Comparison of ENCODE assay signal across 23 mouse cellular contexts in genomic region chr1:172292880-172293279, GRCm38 (mm10). TPM values are rescaled to one million over a fixed set of nuclear protein-coding genes. Genes with fewer than 3 reads are reported as not detected.
"Had no signal": no experiment of that assay in that cellular context is flagged by ENCODE, and none has a peak within 500 bp of the region (broad histone marks: within the 10 kb centered on the region; RNA-seq: fewer than 3 reads in every experiment).

No protein-coding gene starts in this region.

- H3K4me2 ChIP-seq: limb, embryonic 12.5 days; liver, embryonic 13.5 days; lung, embryonic 15.5 days; midbrain, embryonic 12.5 days; neural tube, embryonic 13.5 days; stomach, embryonic 15.5 days had no signal

- H3K9ac ChIP-seq: limb, embryonic 12.5 days; liver, embryonic 13.5 days; liver, postnatal 0 days; lung, embryonic 15.5 days; midbrain, embryonic 12.5 days; neural tube, embryonic 13.5 days; stomach, embryonic 15.5 days had no signal

- H3K36me3 ChIP-seq: liver, embryonic 13.5 days; lung, embryonic 15.5 days; midbrain, embryonic 12.5 days; neural tube, embryonic 13.5 days; stomach, embryonic 15.5 days had no signal

- H3K4me1 ChIP-seq: liver, embryonic 13.5 days had no signal

- H3K27me3 ChIP-seq: limb, embryonic 12.5 days; lung, embryonic 15.5 days; neural tube, embryonic 13.5 days; stomach, embryonic 15.5 days had no signal

- H3K4me3 ChIP-seq: limb, embryonic 12.5 days; liver, embryonic 13.5 days; lung, embryonic 15.5 days; midbrain, embryonic 12.5 days; neural tube, embryonic 13.5 days; stomach, embryonic 15.5 days had no signal

- H3K27ac ChIP-seq: kidney, postnatal 0 days; limb, embryonic 12.5 days; liver, embryonic 13.5 days; lung, embryonic 15.5 days; midbrain, embryonic 12.5 days; neural tube, embryonic 13.5 days; stomach, embryonic 15.5 days had no signal

- ATAC-seq: liver, postnatal 0 days; midbrain, embryonic 16.5 days had no signal

- H3K9me3 ChIP-seq: limb, embryonic 12.5 days; liver, embryonic 13.5 days; lung, embryonic 15.5 days; midbrain, embryonic 12.5 days; neural tube, embryonic 13.5 days; stomach, embryonic 15.5 days had no signal

- DNase-seq: kidney, adult 9 months; kidney, postnatal 36 days; liver; liver, embryonic 13.5 days; liver, postnatal 0 days; lung, postnatal 14 days; right cerebral cortex, postnatal 4 days; spleen, adult 18-20 months; thymus, adult 2 months; thymus, postnatal 25 days had no signal

RNA-seq across cellular contexts. Expression of gene Atp1a2, which starts 5.0 kb away (rescaled TPM):
- total RNA-seq: megakaryocyte-erythroid progenitor cell, adult 5-6 weeks had no signal

RNA-seq across cellular contexts. Expression of gene Atp1a4, which starts 34.7 kb away (rescaled TPM):
- total RNA-seq: layer of hippocampus, adult 18-20 months; layer of hippocampus, postnatal 14 days; left cerebral cortex, adult 18-20 months; left cerebral cortex, postnatal 14 days; megakaryocyte-erythroid progenitor cell, adult 5-6 weeks had no signal
- polyA plus RNA-seq: kidney, postnatal 0 days; limb, embryonic 12.5 days; liver, embryonic 13.5 days; lung, embryonic 15.5 days; midbrain, embryonic 12.5 days; midbrain, embryonic 16.5 days; neural tube, embryonic 13.5 days; stomach, embryonic 15.5 days; urinary bladder, adult 2 months had no signal

RNA-seq across cellular contexts. Expression of gene Kcnj9, which starts 36.2 kb away (rescaled TPM):
- total RNA-seq: megakaryocyte-erythroid progenitor cell, adult 5-6 weeks had no signal
- polyA plus RNA-seq: limb, embryonic 12.5 days; liver, embryonic 13.5 days had no signal
